Mouse (Mus musculus) spleen, adult 12 weeks (tissue): Measurements from ENCODE around the gene Gigyf1.

ENCODE experiments used
- DNase-seq: peaks from one replicate; pipeline ENCODE4 v3.0.0; 2022; ENCODE audit warnings: low spot score

Gigyf1 gene

GRCm38 (mm10) chr5:137533117-137533827 is 14.9 kb downstream of the Gigyf1 start, which contains the start of the genes Epo and Gnb2:
TSS of gene Epo (minus strand) at chr5:137533242.
TSS of gene Gnb2 (minus strand) at chr5:137533510.
- peak; percentile 98 for DNase-seq

GRCm38 (mm10) chr5:137534762-137535161 is 16.4 kb downstream of the Gigyf1 start:
- no peak for DNase-seq

DNA sequence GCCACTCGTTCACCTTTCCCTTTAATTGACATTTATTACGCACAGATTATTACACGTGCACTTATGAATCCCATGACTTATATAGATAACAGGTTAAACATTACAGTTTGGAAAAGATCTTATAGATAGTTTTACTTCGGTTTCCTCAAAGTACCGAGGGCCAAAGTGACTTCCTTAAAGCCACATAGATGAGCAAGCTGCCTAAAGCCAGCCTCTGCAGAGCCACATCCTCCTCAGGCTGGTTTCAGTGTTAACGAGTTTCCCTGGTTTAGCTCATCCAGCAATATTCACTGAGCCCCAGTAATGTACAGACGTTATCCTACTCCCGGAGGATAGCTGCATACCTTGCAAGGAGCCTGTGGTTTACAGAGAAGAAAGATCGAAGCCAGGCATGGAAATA is 17.0 kb downstream of the Gigyf1 start:
- no peak for DNase-seq

DNA sequence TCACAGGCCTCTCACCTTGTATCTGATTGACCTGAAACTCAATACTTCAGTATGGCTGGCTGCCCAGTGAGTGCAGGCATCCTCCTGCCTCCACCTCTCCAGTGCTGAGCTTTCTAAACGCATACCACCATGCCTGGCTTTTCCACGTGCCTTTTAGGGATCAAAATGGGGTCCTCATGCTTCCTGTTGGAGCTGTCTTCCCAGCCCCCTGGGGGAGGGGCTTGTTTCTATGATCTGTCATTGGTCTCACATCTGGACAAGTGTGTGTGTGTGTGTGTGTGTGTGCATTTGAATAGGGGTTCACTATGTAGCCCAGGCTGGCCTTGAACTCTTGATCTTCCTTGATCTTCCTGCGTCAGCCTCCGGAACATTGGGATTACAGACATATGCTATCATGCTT is 19.1 kb downstream of the Gigyf1 start:
- DNase-seq: no peak

GRCm38 (mm10) chr5:137539291-137539801 is 21.0 kb downstream of the Gigyf1 start:
- no peak for DNase-seq

GRCm38 (mm10) chr5:137540991-137541390 is 22.6 kb downstream of the Gigyf1 start:
- DNase-seq: no peak

GRCm38 (mm10) chr5:137541768-137542540 is 23.6 kb downstream of the Gigyf1 start:
- no peak for DNase-seq

GRCm38 (mm10) chr5:137544926-137545325 is 26.6 kb downstream of the Gigyf1 start:
- DNase-seq: no peak

GRCm38 (mm10) chr5:137545596-137545995 is 27.2 kb downstream of the Gigyf1 start:
- no peak for DNase-seq

- DNase-seq: no peak
Measured at GRCm38 (mm10) chr5:137549840-137550239, 31.5 kb downstream of the Gigyf1 start.

GRCm38 (mm10) chr5:137551119-137551518 is 32.8 kb downstream of the Gigyf1 start:
- no peak for DNase-seq

- no peak for DNase-seq
Measured at GRCm38 (mm10) chr5:137553000-137553399, 34.7 kb downstream of the Gigyf1 start.

GRCm38 (mm10) chr5:137553411-137553837 is 35.1 kb downstream of the Gigyf1 start, which contains the start of gene Actl6b:
TSS of gene Actl6b (plus strand) at chr5:137553517.
- peak; percentile 46 for DNase-seq

- DNase-seq: no peak
Measured at GRCm38 (mm10) chr5:137553898-137554297, 35.5 kb downstream of the Gigyf1 start.

- no peak for DNase-seq
Measured at GRCm38 (mm10) chr5:137561556-137561955, 43.2 kb downstream of the Gigyf1 start.

DNA sequence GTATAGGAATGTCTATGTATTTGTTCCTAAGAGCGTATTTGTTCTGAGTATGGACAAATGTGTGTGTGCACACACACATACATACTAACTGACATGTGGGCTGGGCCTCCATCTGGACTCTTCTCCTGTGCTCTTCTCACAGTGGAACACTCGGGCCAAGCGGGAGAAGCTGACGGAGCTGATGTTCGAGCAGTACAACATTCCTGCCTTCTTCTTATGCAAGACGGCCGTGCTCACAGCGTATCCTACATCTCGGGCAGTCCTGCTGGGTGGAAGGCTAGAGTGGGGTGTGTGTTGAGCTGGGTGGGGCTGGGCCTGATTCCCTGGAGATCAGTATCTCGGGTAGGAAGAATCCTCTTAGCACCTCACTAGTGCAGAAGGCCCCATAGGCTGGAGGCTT is 44.6 kb downstream of the Gigyf1 start:
- no peak for DNase-seq

GRCm38 (mm10) chr5:137565744-137566143 is 47.4 kb downstream of the Gigyf1 start:
- DNase-seq: no peak

DNA sequence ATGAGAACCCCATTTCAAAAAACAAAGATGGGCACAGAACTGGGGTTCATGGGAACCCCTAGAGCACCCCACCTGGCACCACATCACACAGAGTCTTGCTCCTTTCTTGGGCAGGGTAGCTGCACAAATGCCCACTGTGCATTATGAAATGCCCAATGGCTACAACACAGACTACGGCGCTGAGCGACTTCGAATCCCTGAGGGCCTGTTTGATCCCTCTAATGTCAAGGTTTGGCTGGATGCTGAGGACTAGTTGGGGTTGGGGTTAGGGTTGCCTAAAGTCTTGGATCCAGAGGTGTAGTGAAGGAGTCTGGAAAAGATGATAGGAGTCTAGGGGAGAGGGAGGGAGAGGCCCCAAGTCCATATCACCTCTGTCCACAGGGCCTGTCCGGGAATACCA is 48.1 kb downstream of the Gigyf1 start:
- no peak for DNase-seq

GRCm38 (mm10) chr5:137568223-137568798 is 50.0 kb downstream of the Gigyf1 start:
- no peak for DNase-seq

- no peak for DNase-seq
Measured at GRCm38 (mm10) chr5:137569031-137569430, 50.7 kb downstream of the Gigyf1 start.

DNA sequence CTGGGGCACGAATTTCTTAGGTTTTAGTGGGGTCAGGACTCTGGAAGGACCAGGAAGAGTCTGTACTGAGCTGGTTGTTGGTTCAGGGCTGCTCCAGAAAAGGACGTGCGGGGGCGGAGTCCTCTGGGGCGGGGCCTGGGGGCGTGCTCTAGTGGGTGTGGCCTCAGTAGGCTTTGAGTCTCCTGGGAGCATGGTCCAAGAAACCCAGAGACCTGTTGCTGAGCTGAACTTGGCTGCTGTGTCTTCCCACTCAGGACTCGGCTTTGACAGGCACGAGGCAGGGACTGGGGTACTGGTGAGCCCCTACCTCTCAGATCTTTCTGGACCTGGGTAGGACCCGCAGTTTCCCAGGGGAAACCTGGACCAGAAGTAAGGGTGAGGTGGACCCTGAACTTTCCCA is 51.3 kb downstream of the Gigyf1 start, which contains the start of gene Tfr2:
TSS of gene Tfr2 (plus strand) at position 176 of the 400 bp plus-strand sequence.
- peak; percentile 87 for DNase-seq

DNA sequence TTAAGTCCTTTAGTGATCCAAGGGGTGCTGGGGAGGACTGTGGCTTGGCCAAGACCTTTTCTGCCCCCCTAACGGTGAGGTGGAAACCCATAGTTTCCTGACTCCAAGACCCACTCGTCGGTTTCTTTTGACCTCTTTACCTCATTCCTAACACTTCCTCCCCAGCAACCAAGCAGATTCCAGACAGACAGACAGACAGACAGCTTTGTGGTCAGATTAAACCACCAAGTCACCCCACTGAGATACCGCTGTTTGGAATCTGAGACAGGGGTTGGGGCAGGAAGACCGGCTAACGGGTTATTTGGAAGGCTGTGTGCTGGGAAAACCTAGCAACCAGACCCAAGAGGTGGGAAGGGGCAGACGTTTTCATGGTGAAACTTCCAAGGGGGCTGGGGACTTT is 51.8 kb downstream of the Gigyf1 start:
- DNase-seq: no peak
